In genomic region chr9:114527085-114527484, GRCm38 (mm10) we compare ENCODE assay signal across 9 mouse cellular contexts. TPM values are rescaled to one million over a fixed set of nuclear protein-coding genes. Genes with fewer than 3 reads are reported as not detected.
DNase-seq lines count a peak whose midpoint lies in the region; ATAC-seq and TF ChIP-seq lines count a peak whose summit lies in the region.
"Had no signal": no experiment of that assay in that cellular context is flagged by ENCODE, and none has a peak within 500 bp of the region (broad histone marks: within the 10 kb centered on the region; RNA-seq: fewer than 3 reads in every experiment).

No protein-coding gene starts in this region.

- no peaks in the 10 kb centered on the region for H3K27me3 ChIP-seq in forebrain, embryonic 10.5 days (ENCODE audit: poor library complexity, severe bottlenecking)
- H3K27me3 ChIP-seq in forebrain, postnatal 0 days (ENCODE audit: insufficient read depth, low read length), result no peaks in the 10 kb centered on the region; the same call in 1 of the 2 replicates
- no peaks in the 10 kb centered on the region for H3K27me3 ChIP-seq in embryonic facial prominence, embryonic 10.5 days (replicated peaks; ENCODE audit: low read depth, poor library complexity, severe bottlenecking)
- H3K27me3 ChIP-seq in heart, postnatal 0 days (ENCODE audit: control insufficient read depth, insufficient read depth, low read length), result no peaks in the 10 kb centered on the region

- H3K27ac ChIP-seq in forebrain, embryonic 10.5 days, result peak overlapping the region; percentile 89
- no peak overlapping the region for H3K27ac ChIP-seq in forebrain, postnatal 0 days (ENCODE audit: low read depth, low read length)
- H3K27ac ChIP-seq in embryonic facial prominence, embryonic 10.5 days (replicated peaks), result peak overlapping the region; percentile 87
- H3K27ac ChIP-seq in heart, postnatal 0 days (ENCODE audit: low read depth), result no peak overlapping the region

- peak overlapping the region; percentile 34 for H3K4me3 ChIP-seq in forebrain, embryonic 10.5 days
- H3K4me3 ChIP-seq in forebrain, postnatal 0 days (ENCODE audit: low read depth, low read length), result no peak overlapping the region
- peak overlapping the region; percentile 49 for H3K4me3 ChIP-seq in embryonic facial prominence, embryonic 10.5 days
- peak overlapping the region; percentile 23 for H3K4me3 ChIP-seq in heart, postnatal 0 days (ENCODE audit: low read depth, low read length)

- TF ChIP-seq CTCF in forebrain, postnatal 0 days (IDR thresholded peaks at IDR 0.05; ENCODE audit: low read depth), result no peak
- TF ChIP-seq CTCF in heart, postnatal 0 days (IDR thresholded peaks at IDR 0.05; ENCODE audit: low read depth), result no peak

- no peak overlapping the region for H3K4me2 ChIP-seq in forebrain, postnatal 0 days (ENCODE audit: low read depth)
- peak overlapping the region; percentile 40 for H3K4me2 ChIP-seq in heart, postnatal 0 days (ENCODE audit: low read depth, low read length)

- no peak for TF ChIP-seq EP300 in heart, postnatal 0 days (IDR thresholded peaks at IDR 0.05; ENCODE audit: low read depth)

- no peak for ATAC-seq in forebrain, postnatal 0 days
- peak; percentile 42; the same call in 1 of the 2 replicates for ATAC-seq in heart, postnatal 0 days (ENCODE audit: insufficient read depth, low read depth)
- ATAC-seq in megakaryocyte progenitor cell, adult 5-6 weeks (replicated peaks; ENCODE audit: poor library complexity), result peak; percentile 70

- peaks cover 31% of the 10 kb centered on the region for H3K36me3 ChIP-seq in forebrain, embryonic 10.5 days (replicated peaks)
- no peaks in the 10 kb centered on the region for H3K36me3 ChIP-seq in forebrain, postnatal 0 days (ENCODE audit: insufficient read depth)
- peaks cover 31% of the 10 kb centered on the region for H3K36me3 ChIP-seq in embryonic facial prominence, embryonic 10.5 days (replicated peaks)
- H3K36me3 ChIP-seq in heart, postnatal 0 days (replicated peaks; ENCODE audit: control insufficient read depth, insufficient read depth, low read length), result no peaks in the 10 kb centered on the region
- H3K36me3 ChIP-seq: G1E had no signal

- no peak overlapping the region for H3K9ac ChIP-seq in forebrain, postnatal 0 days
- H3K9ac ChIP-seq in heart, postnatal 0 days (replicated peaks; ENCODE audit: low read depth, low read length), result no peak overlapping the region; the same call in 1 of the 2 replicates

- under 1% methylated on average over 16 of the region's 16 CpGs for WGBS in forebrain, embryonic 10.5 days
- WGBS in forebrain, postnatal 0 days, result 7% methylated on average over 16 of the region's 16 CpGs
- under 1% methylated on average over 16 of the region's 16 CpGs for WGBS in embryonic facial prominence, embryonic 10.5 days
- WGBS in heart, postnatal 0 days, result 12% methylated on average over 16 of the region's 16 CpGs

- peak; percentile 82 for DNase-seq in forebrain, embryonic 10.5 days (ENCODE audit: extremely low spot score, low spot score)
- no peak for DNase-seq in forebrain, postnatal 0 days
- peak; percentile 88 for DNase-seq in embryonic facial prominence, embryonic 10.5 days (ENCODE audit: low spot score)
- no peak for DNase-seq in heart, postnatal 0 days (ENCODE audit: low spot score)
- peak; percentile 74 for DNase-seq in kidney, postnatal 10 days
- DNase-seq in thymus, postnatal 10 days (ENCODE audit: low spot score in 2 of 2), result peak; percentile 43 to 62
- DNase-seq in frontal cortex, postnatal 36 days (ENCODE audit: low spot score in 2 of 2), result no peak

- H3K9me3 ChIP-seq in forebrain, embryonic 10.5 days, result no peaks in the 10 kb centered on the region
- no peaks in the 10 kb centered on the region for H3K9me3 ChIP-seq in forebrain, postnatal 0 days (ENCODE audit: low read length)
- no peaks in the 10 kb centered on the region for H3K9me3 ChIP-seq in embryonic facial prominence, embryonic 10.5 days
- no peaks in the 10 kb centered on the region for H3K9me3 ChIP-seq in heart, postnatal 0 days (replicated peaks; ENCODE audit: control insufficient read depth, low read length)
- H3K9me3 ChIP-seq: G1E had no signal

- peaks cover 82% of the 10 kb centered on the region for H3K4me1 ChIP-seq in forebrain, embryonic 10.5 days
- no peaks in the 10 kb centered on the region for H3K4me1 ChIP-seq in forebrain, postnatal 0 days (ENCODE audit: insufficient read depth)
- H3K4me1 ChIP-seq in embryonic facial prominence, embryonic 10.5 days, result peaks cover 81% of the 10 kb centered on the region
- 0 out of 2 replicates have a peak, but pooled peaks cover 5% of the 10 kb centered on the region for H3K4me1 ChIP-seq in heart, postnatal 0 days (ENCODE audit: control insufficient read depth, insufficient read depth)

RNA-seq across cellular contexts. Expression of gene C130032M10Rik, which starts 11.6 kb away (rescaled TPM):
- polyA plus RNA-seq in forebrain, embryonic 10.5 days (2016; fragmentation: Nextera tagmentation; extraction: Ambion mirVana), result 1.0 and 1.2 TPM in 2 replicates
- total RNA-seq in forebrain, postnatal 0 days (2014; rRNA removed), result not detected in 2 replicates
- polyA plus RNA-seq in forebrain, postnatal 0 days (2015; fragmentation: Nextera tagmentation; extraction: Ambion mirVana), result not detected in 2 replicates
- 1.0 and 1.2 TPM in 2 replicates for polyA plus RNA-seq in embryonic facial prominence, embryonic 10.5 days (2016; fragmentation: Nextera tagmentation; extraction: Ambion mirVana)
- total RNA-seq in heart, postnatal 0 days (2014; rRNA removed; ENCODE audit: low replicate concordance), result 5.7 TPM in 1 of 2 replicates, not detected in the other
- 0.22 and 0.44 TPM in 2 replicates for polyA plus RNA-seq in heart, postnatal 0 days (2015; fragmentation: Nextera tagmentation; extraction: Ambion mirVana)
- not detected in 2 replicates for total RNA-seq in megakaryocyte progenitor cell, adult 5-6 weeks (2015)
- total RNA-seq in megakaryocyte progenitor cell, adult 5-6 weeks (2017), result not detected in 2 replicates
- total RNA-seq: G1E had no signal
- polyA plus RNA-seq: G1E had no signal

RNA-seq across cellular contexts. Expression of gene Ccr4, which starts 22.4 kb away (rescaled TPM):
- not detected in 2 replicates for polyA plus RNA-seq in forebrain, embryonic 10.5 days (2016; fragmentation: Nextera tagmentation; extraction: Ambion mirVana)
- not detected in 2 replicates for total RNA-seq in forebrain, postnatal 0 days (2014; rRNA removed)
- polyA plus RNA-seq in forebrain, postnatal 0 days (2015; fragmentation: Nextera tagmentation; extraction: Ambion mirVana), result not detected in 2 replicates
- 0.10 TPM in 1 of 2 replicates, not detected in the other for polyA plus RNA-seq in embryonic facial prominence, embryonic 10.5 days (2016; fragmentation: Nextera tagmentation; extraction: Ambion mirVana)
- total RNA-seq in heart, postnatal 0 days (2014; rRNA removed; ENCODE audit: low replicate concordance), result not detected in 2 replicates
- polyA plus RNA-seq in heart, postnatal 0 days (2015; fragmentation: Nextera tagmentation; extraction: Ambion mirVana), result not detected in 2 replicates
- not detected in 2 replicates for total RNA-seq in megakaryocyte progenitor cell, adult 5-6 weeks (2015)
- not detected in 2 replicates for total RNA-seq in megakaryocyte progenitor cell, adult 5-6 weeks (2017)
- total RNA-seq: G1E had no signal
- polyA plus RNA-seq: G1E had no signal

RNA-seq across cellular contexts. Expression of gene Trim71, which starts 37.1 kb away (rescaled TPM):
- 5.9 and 6.5 TPM in 2 replicates for polyA plus RNA-seq in forebrain, embryonic 10.5 days (2016; fragmentation: Nextera tagmentation; extraction: Ambion mirVana)
- 0.08 and 0.19 TPM in 2 replicates for total RNA-seq in forebrain, postnatal 0 days (2014; rRNA removed)
- polyA plus RNA-seq in forebrain, postnatal 0 days (2015; fragmentation: Nextera tagmentation; extraction: Ambion mirVana), result 0.10 and 0.13 TPM in 2 replicates
- polyA plus RNA-seq in embryonic facial prominence, embryonic 10.5 days (2016; fragmentation: Nextera tagmentation; extraction: Ambion mirVana), result 7.8 and 9.4 TPM in 2 replicates
- total RNA-seq in heart, postnatal 0 days (2014; rRNA removed; ENCODE audit: low replicate concordance), result under 0.01 and 0.04 TPM in 2 replicates
- polyA plus RNA-seq in heart, postnatal 0 days (2015; fragmentation: Nextera tagmentation; extraction: Ambion mirVana), result not detected in 2 replicates
- total RNA-seq in megakaryocyte progenitor cell, adult 5-6 weeks (2015), result 0.02 TPM in 1 of 2 replicates, not detected in the other
- total RNA-seq in megakaryocyte progenitor cell, adult 5-6 weeks (2017), result not detected in 2 replicates
- polyA plus RNA-seq: G1E had no signal

Comparison
In these comparisons a context has a peak if more than half of its experiments do, and no peak if none do; other contexts are left out.
1. DNase-seq: peak in forebrain, embryonic 10.5 days (single experiment), embryonic facial prominence, embryonic 10.5 days (single experiment), kidney, postnatal 10 days (single experiment) and thymus, postnatal 10 days (2 of 2); none in forebrain, postnatal 0 days (single experiment), heart, postnatal 0 days (single experiment) and frontal cortex, postnatal 36 days (0 of 2).
2. H3K27ac ChIP-seq: peak in forebrain, embryonic 10.5 days (single experiment) and embryonic facial prominence, embryonic 10.5 days (single experiment); none in forebrain, postnatal 0 days (single experiment) and heart, postnatal 0 days (single experiment).